Mouse (Mus musculus): ENCODE data around the gene Col8a2.

Col8a2 gene

GRCm38 (mm10) chr4:126301584-126302309, 15.2 kb downstream of the Col8a2 start:
- no peak for DNase-seq (ENCODE audit: low spot score in 2 of 2)

- no peak for DNase-seq (ENCODE audit: low spot score in 2 of 2)
These were observed 17.3 kb downstream of the Col8a2 start for GRCm38 (mm10) chr4:126303877-126304276.

- DNase-seq (ENCODE audit: low spot score in 2 of 2), result no peak
These were observed 18.8 kb downstream of the Col8a2 start for GRCm38 (mm10) chr4:126305428-126305827.

GRCm38 (mm10) chr4:126306058-126306457, 19.5 kb downstream of the Col8a2 start:
- no peak for DNase-seq (ENCODE audit: low spot score in 2 of 2)

- no peak for DNase-seq (ENCODE audit: low spot score in 2 of 2)
These were observed 20.2 kb downstream of the Col8a2 start for GRCm38 (mm10) chr4:126306827-126307226.

GRCm38 (mm10) chr4:126309211-126309921, 22.8 kb downstream of the Col8a2 start:
- peak in 1 of 2 experiments; percentile 41 for DNase-seq (ENCODE audit: low spot score in 2 of 2)

GRCm38 (mm10) chr4:126309922-126310309, 23.3 kb downstream of the Col8a2 start:
- peak; percentile 83 to 91 for DNase-seq (ENCODE audit: low spot score in 2 of 2)

- DNase-seq (ENCODE audit: low spot score in 2 of 2), result no peak
These were observed 23.8 kb downstream of the Col8a2 start for GRCm38 (mm10) chr4:126310344-126310743.

GRCm38 (mm10) chr4:126311566-126312200, 25.1 kb downstream of the Col8a2 start:
- DNase-seq (ENCODE audit: low spot score in 2 of 2), result no peak

- DNase-seq (ENCODE audit: low spot score in 2 of 2), result no peak
These were observed 26.6 kb downstream of the Col8a2 start for GRCm38 (mm10) chr4:126313202-126313601.

GRCm38 (mm10) chr4:126314393-126314792, 27.8 kb downstream of the Col8a2 start:
- DNase-seq (ENCODE audit: low spot score in 2 of 2), result no peak

GRCm38 (mm10) chr4:126315931-126316330, 29.3 kb downstream of the Col8a2 start:
- no peak for DNase-seq (ENCODE audit: low spot score in 2 of 2)

GRCm38 (mm10) chr4:126316443-126317040, 29.9 kb downstream of the Col8a2 start:
- DNase-seq (ENCODE audit: low spot score in 2 of 2), result no peak

- no peak for DNase-seq (ENCODE audit: low spot score in 2 of 2)
These were observed 33.2 kb downstream of the Col8a2 start for GRCm38 (mm10) chr4:126319806-126320205.

GRCm38 (mm10) chr4:126321111-126321853, 34.7 kb downstream of the Col8a2 start, which contains the start of gene Adprhl2:
TSS of gene Adprhl2 (minus strand) at chr4:126321703.
- DNase-seq (ENCODE audit: low spot score in 2 of 2), result peak; percentile 100

GRCm38 (mm10) chr4:126321854-126322511, 35.4 kb downstream of the Col8a2 start:
- DNase-seq (ENCODE audit: low spot score in 2 of 2), result no peak

- no peak for DNase-seq (ENCODE audit: low spot score in 2 of 2)
These were observed 36.1 kb downstream of the Col8a2 start for GRCm38 (mm10) chr4:126322646-126323045.

- DNase-seq (ENCODE audit: low spot score in 2 of 2), result peak in 1 of 2 experiments; percentile 52
These were observed 38.3 kb downstream of the Col8a2 start for GRCm38 (mm10) chr4:126324861-126325260.

GRCm38 (mm10) chr4:126325281-126325861, 38.8 kb downstream of the Col8a2 start, which contains the start of gene Tekt2:
TSS of gene Tekt2 (minus strand) at chr4:126325688.
- no peak for DNase-seq (ENCODE audit: low spot score in 2 of 2)

- DNase-seq (ENCODE audit: low spot score in 2 of 2), result no peak
These were observed 39.4 kb downstream of the Col8a2 start for GRCm38 (mm10) chr4:126326036-126326435.
